Mouse (Mus musculus): ENCODE data around the gene Ylpm1. TPM values are rescaled to one million over a fixed set of nuclear protein-coding genes. Genes with fewer than 3 reads are reported as not detected.

The Ylpm1 gene
- polyA plus RNA-seq, 1 experiment: 16.6 TPM

DNA sequence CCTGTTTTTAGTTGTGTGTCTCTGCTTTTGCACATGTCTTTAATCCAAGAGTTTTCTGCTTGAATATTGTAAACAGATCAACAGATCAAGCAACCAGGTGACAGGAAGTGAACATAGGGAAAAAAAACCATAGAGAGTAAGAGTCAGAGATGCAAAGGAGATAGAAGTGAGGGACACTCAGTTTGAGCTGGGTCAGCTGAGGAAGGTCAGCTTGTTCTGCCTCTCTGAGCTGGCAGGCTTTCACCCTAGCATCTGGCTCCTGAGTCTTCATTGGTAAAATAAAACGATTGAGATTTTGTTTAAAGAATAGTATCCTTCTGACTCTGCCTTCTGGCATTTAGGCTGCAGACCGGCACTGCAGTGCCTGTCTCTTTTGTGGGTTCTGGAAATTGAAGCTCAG, 14.4 kb downstream of the Ylpm1 start:
- Histone ChIP-seq H3K79me2 (ENCODE audit: control insufficient read depth, insufficient read depth) (peaks cover 76% of the 10 kb centered on the region), H3ac (ENCODE audit: control insufficient read depth, insufficient read length, low read depth) (no peak overlapping the region), H3K79me3 (ENCODE audit: low read depth) (peaks cover 64% of the 10 kb centered on the region), H3K27me3 (ENCODE audit: control insufficient read depth, insufficient read depth, insufficient read length) (no peaks in the 10 kb centered on the region), H3K36me3 (ENCODE audit: control insufficient read depth, insufficient read depth) (peaks cover 41% of the 10 kb centered on the region), H3K4me3 (ENCODE audit: insufficient read depth, poor library complexity, severe bottlenecking) (no peak overlapping the region)
- no peak for TF ChIP-seq FOSL1 (IDR thresholded peaks at IDR 0.05; ENCODE audit: insufficient read depth, low read length, poor library complexity, severe bottlenecking)
- no peak for TF ChIP-seq CTCF (IDR thresholded peaks at IDR 0.05; ENCODE audit: control insufficient read depth, insufficient read depth, insufficient read length)
- no peak for TF ChIP-seq USF1 (IDR thresholded peaks at IDR 0.05; ENCODE audit: low read depth)
- TF ChIP-seq MYOG (IDR thresholded peaks at IDR 0.05; ENCODE audit: control insufficient read depth, extremely low read depth, insufficient read length): no peak
- no peak for TF ChIP-seq MAX (IDR thresholded peaks at IDR 0.05)
- no peak for TF ChIP-seq MYOD1 (IDR thresholded peaks at IDR 0.05; ENCODE audit: control insufficient read depth, insufficient read length, low read depth)

GRCm38 (mm10) chr12:85012185-85012584, 16.1 kb downstream of the Ylpm1 start:
- TF ChIP-seq CTCF (IDR thresholded peaks at IDR 0.05; ENCODE audit: control insufficient read depth, insufficient read depth, insufficient read length) (no peak), USF1 (IDR thresholded peaks at IDR 0.05; ENCODE audit: low read depth) (no peak), MYOD1 (IDR thresholded peaks at IDR 0.05; ENCODE audit: control insufficient read depth, insufficient read length, low read depth) (no peak), MAX (IDR thresholded peaks at IDR 0.05) (no peak)
- peaks cover 53% of the 10 kb centered on the region for H3K36me3 ChIP-seq (ENCODE audit: control insufficient read depth, insufficient read depth)

GRCm38 (mm10) chr12:85022071-85022470, 25.9 kb downstream of the Ylpm1 start:
- no peaks in the 10 kb centered on the region for H3K27me3 ChIP-seq (ENCODE audit: control insufficient read depth, insufficient read depth, insufficient read length)
- H3K79me2 ChIP-seq (ENCODE audit: control insufficient read depth, insufficient read depth): peaks cover 96% of the 10 kb centered on the region
- peaks cover 20% of the 10 kb centered on the region for H3K79me3 ChIP-seq (ENCODE audit: low read depth)
- H3K4me3 ChIP-seq (ENCODE audit: insufficient read depth, poor library complexity, severe bottlenecking): no peak overlapping the region
- H3ac ChIP-seq (ENCODE audit: control insufficient read depth, insufficient read length, low read depth): no peak overlapping the region
- peaks cover 14% of the 10 kb centered on the region for H3K36me3 ChIP-seq (ENCODE audit: control insufficient read depth, insufficient read depth)
- TF ChIP-seq MYOD1 (IDR thresholded peaks at IDR 0.05; ENCODE audit: control insufficient read depth, insufficient read length, low read depth) (no peak), MAX (IDR thresholded peaks at IDR 0.05) (no peak), FOSL1 (IDR thresholded peaks at IDR 0.05; ENCODE audit: insufficient read depth, low read length, poor library complexity, severe bottlenecking) (no peak), USF1 (IDR thresholded peaks at IDR 0.05; ENCODE audit: low read depth) (no peak), CTCF (IDR thresholded peaks at IDR 0.05; ENCODE audit: control insufficient read depth, insufficient read depth, insufficient read length) (no peak), MYOG (IDR thresholded peaks at IDR 0.05; ENCODE audit: control insufficient read depth, extremely low read depth, insufficient read length) (no peak), CEBPB (IDR thresholded peaks at IDR 0.05; ENCODE audit: low read depth) (no peak)

More at GRCm38 (mm10) chr12:85012185-85012584, 16.1 kb downstream of the Ylpm1 start:
- Histone ChIP-seq H3K4me3 (ENCODE audit: insufficient read depth, poor library complexity, severe bottlenecking) (no peak overlapping the region), H3K79me2 (ENCODE audit: control insufficient read depth, insufficient read depth) (peaks cover 59% of the 10 kb centered on the region), H3K27me3 (ENCODE audit: control insufficient read depth, insufficient read depth, insufficient read length) (no peaks in the 10 kb centered on the region), H3ac (ENCODE audit: control insufficient read depth, insufficient read length, low read depth) (no peak overlapping the region), H3K79me3 (ENCODE audit: low read depth) (peaks cover 48% of the 10 kb centered on the region)

DNA sequence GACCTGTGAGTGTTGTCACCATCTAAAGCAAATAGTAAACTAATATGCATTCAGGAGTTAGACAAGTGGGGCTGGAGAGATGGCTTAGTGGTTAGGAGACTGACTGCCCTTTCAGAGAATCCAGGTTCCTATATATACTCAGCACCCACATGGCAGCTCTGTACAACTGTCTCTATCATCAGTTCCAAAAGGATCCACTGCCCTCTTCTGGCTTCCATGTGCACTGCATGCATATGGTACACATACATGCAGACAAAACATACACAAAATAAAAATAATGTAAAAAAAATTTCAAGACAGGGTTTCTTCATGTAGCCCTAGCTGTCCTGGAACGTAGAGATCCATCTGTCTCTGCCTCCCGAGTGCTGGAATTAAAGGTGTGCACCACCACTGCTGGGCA, 36.6 kb downstream of the Ylpm1 start:
- Histone ChIP-seq H3K36me3 (ENCODE audit: control insufficient read depth, insufficient read depth) (peaks cover 57% of the 10 kb centered on the region), H3K79me2 (ENCODE audit: control insufficient read depth, insufficient read depth) (peaks cover 76% of the 10 kb centered on the region), H3K27me3 (ENCODE audit: control insufficient read depth, insufficient read depth, insufficient read length) (no peaks in the 10 kb centered on the region), H3K4me3 (ENCODE audit: insufficient read depth, poor library complexity, severe bottlenecking) (no peak overlapping the region), H3ac (ENCODE audit: control insufficient read depth, insufficient read length, low read depth) (no peak overlapping the region), H3K79me3 (ENCODE audit: low read depth) (peaks cover 25% of the 10 kb centered on the region)
- no peak for TF ChIP-seq CEBPB (IDR thresholded peaks at IDR 0.05; ENCODE audit: low read depth)
- TF ChIP-seq USF1 (IDR thresholded peaks at IDR 0.05; ENCODE audit: low read depth): no peak
- TF ChIP-seq CTCF (IDR thresholded peaks at IDR 0.05; ENCODE audit: control insufficient read depth, insufficient read depth, insufficient read length): no peak
- TF ChIP-seq MYOD1 (IDR thresholded peaks at IDR 0.05; ENCODE audit: control insufficient read depth, insufficient read length, low read depth): no peak
- no peak for TF ChIP-seq FOSL1 (IDR thresholded peaks at IDR 0.05; ENCODE audit: insufficient read depth, low read length, poor library complexity, severe bottlenecking)
- TF ChIP-seq MYOG (IDR thresholded peaks at IDR 0.05; ENCODE audit: control insufficient read depth, extremely low read depth, insufficient read length): no peak
- no peak for TF ChIP-seq MAX (IDR thresholded peaks at IDR 0.05)

GRCm38 (mm10) chr12:85051218-85051617, 55.1 kb downstream of the Ylpm1 start:
- no peaks in the 10 kb centered on the region for H3K79me3 ChIP-seq (ENCODE audit: low read depth)
- no peak overlapping the region for H3ac ChIP-seq (ENCODE audit: control insufficient read depth, insufficient read length, low read depth)
- peaks cover 84% of the 10 kb centered on the region for H3K36me3 ChIP-seq (ENCODE audit: control insufficient read depth, insufficient read depth)
- no peaks in the 10 kb centered on the region for H3K79me2 ChIP-seq (ENCODE audit: control insufficient read depth, insufficient read depth)
- H3K27me3 ChIP-seq (ENCODE audit: control insufficient read depth, insufficient read depth, insufficient read length): no peaks in the 10 kb centered on the region
- TF ChIP-seq MYOG (IDR thresholded peaks at IDR 0.05; ENCODE audit: control insufficient read depth, extremely low read depth, insufficient read length): no peak
- TF ChIP-seq MYOD1 (IDR thresholded peaks at IDR 0.05; ENCODE audit: control insufficient read depth, insufficient read length, low read depth): no peak
- no peak for TF ChIP-seq USF1 (IDR thresholded peaks at IDR 0.05; ENCODE audit: low read depth)
- TF ChIP-seq CEBPB (IDR thresholded peaks at IDR 0.05; ENCODE audit: low read depth): no peak
- TF ChIP-seq FOSL1 (IDR thresholded peaks at IDR 0.05; ENCODE audit: insufficient read depth, low read length, poor library complexity, severe bottlenecking): no peak
- no peak for TF ChIP-seq CTCF (IDR thresholded peaks at IDR 0.05; ENCODE audit: control insufficient read depth, insufficient read depth, insufficient read length)
- no peak for TF ChIP-seq MAX (IDR thresholded peaks at IDR 0.05)
- H3K4me3 ChIP-seq (ENCODE audit: insufficient read depth, poor library complexity, severe bottlenecking): no peak overlapping the region

- Histone ChIP-seq H3K79me2 (ENCODE audit: control insufficient read depth, insufficient read depth) (no peaks in the 10 kb centered on the region), H3K27me3 (ENCODE audit: control insufficient read depth, insufficient read depth, insufficient read length) (no peaks in the 10 kb centered on the region), H3K4me3 (ENCODE audit: insufficient read depth, poor library complexity, severe bottlenecking) (no peak overlapping the region), H3K36me3 (ENCODE audit: control insufficient read depth, insufficient read depth) (peaks cover 81% of the 10 kb centered on the region), H3ac (ENCODE audit: control insufficient read depth, insufficient read length, low read depth) (no peak overlapping the region), H3K79me3 (ENCODE audit: low read depth) (no peaks in the 10 kb centered on the region)
- TF ChIP-seq FOSL1 (IDR thresholded peaks at IDR 0.05; ENCODE audit: insufficient read depth, low read length, poor library complexity, severe bottlenecking) (no peak), MAX (IDR thresholded peaks at IDR 0.05) (no peak), MYOD1 (IDR thresholded peaks at IDR 0.05; ENCODE audit: control insufficient read depth, insufficient read length, low read depth) (no peak), CTCF (IDR thresholded peaks at IDR 0.05; ENCODE audit: control insufficient read depth, insufficient read depth, insufficient read length) (no peak), CEBPB (IDR thresholded peaks at IDR 0.05; ENCODE audit: low read depth) (no peak), MYOG (IDR thresholded peaks at IDR 0.05; ENCODE audit: control insufficient read depth, extremely low read depth, insufficient read length) (no peak)
These were observed 74.9 kb downstream of the Ylpm1 start for GRCm38 (mm10) chr12:85071043-85071442.

Data from C2C12 (cell line).